Mouse (Mus musculus) stomach, embryonic 16.5 days (tissue): ENCODE data around the gene Cmtm2b. TPM values are rescaled to one million over a fixed set of nuclear protein-coding genes. Genes with fewer than 3 reads are reported as not detected.
A peak's percentile ranks its signal among the peaks of the same experiment; 100 is the strongest.

ENCODE experiments used
- ATAC-seq: fragments of 200-750 bp; cut with Nextera tagmentation; 2 replicates; pipeline ENCODE4 v1.8.0; 2017; ENCODE audit warnings: moderate number of reproducible peaks, moderate TSS enrichment; ENCODE audit not compliant: insufficient read depth, low FRiP score
- H3K27ac ChIP-seq: fragments of 300-500 bp; sonication (generic); 2 replicates; pipeline ENCODE4 v1.5.1; 2014; ENCODE audit warnings: low read length
- H3K27me3 ChIP-seq: fragments of 300-500 bp; sonication (generic); 2 replicates; pipeline ENCODE4 v1.6.1; 2014; ENCODE audit warnings: low read length, control low read depth, mixed read lengths; ENCODE audit not compliant: control insufficient read depth, insufficient read depth
- H3K36me3 ChIP-seq: fragments of 300-500 bp; sonication (generic); 2 replicates; pipeline ENCODE4 v1.6.1; 2014; ENCODE audit warnings: low read length; ENCODE audit not compliant: control insufficient read depth, insufficient read depth
- H3K4me1 ChIP-seq: fragments of 300-500 bp; sonication (generic); 2 replicates; pipeline ENCODE4 v1.6.1; 2014; ENCODE audit warnings: low read length, control low read depth, mixed read lengths; ENCODE audit not compliant: control insufficient read depth, insufficient read depth
- H3K4me2 ChIP-seq: fragments of 300-500 bp; sonication (generic); 2 replicates; pipeline ENCODE4 v1.6.1; 2014; ENCODE audit warnings: low read depth, low read length, mixed read lengths
- H3K4me3 ChIP-seq: fragments of 300-500 bp; sonication (generic); replicated peaks from 2 replicates; pipeline ENCODE4 v1.5.1; 2014; ENCODE audit warnings: mild to moderate bottlenecking, low read length
- H3K9ac ChIP-seq: fragments of 300-500 bp; sonication (generic); 2 replicates; pipeline ENCODE4 v1.6.1; 2014; ENCODE audit warnings: low read length
- H3K9me3 ChIP-seq: fragments of 300-500 bp; sonication (generic); replicated peaks from 2 replicates; pipeline ENCODE4 v1.6.1; 2016; ENCODE audit warnings: low read length, control low read depth; ENCODE audit not compliant: control insufficient read depth
- WGBS: fragments of 180-500 bp; shearing (Covaris S2); extraction: QIAGEN DNeasy Blood & Tissue Kit; methylation state at CpG from one replicate; pipeline ENCODE4 v1.1.7; 2014; 5-methylcytosine and 5-hydroxymethylcytosine counted together
- polyA plus RNA-seq: library from polyadenylated mRNA; unstranded; fragments of >200 nt; fragmentation: Nextera tagmentation; extraction: Ambion mirVana; gene quantifications from 2 replicates; pipeline ENCODE4 v1.2.1, GENCODE M21; 2015

The Cmtm2b gene
- polyA plus RNA-seq, 1 experiment from 2014 or later = not detected

DNA sequence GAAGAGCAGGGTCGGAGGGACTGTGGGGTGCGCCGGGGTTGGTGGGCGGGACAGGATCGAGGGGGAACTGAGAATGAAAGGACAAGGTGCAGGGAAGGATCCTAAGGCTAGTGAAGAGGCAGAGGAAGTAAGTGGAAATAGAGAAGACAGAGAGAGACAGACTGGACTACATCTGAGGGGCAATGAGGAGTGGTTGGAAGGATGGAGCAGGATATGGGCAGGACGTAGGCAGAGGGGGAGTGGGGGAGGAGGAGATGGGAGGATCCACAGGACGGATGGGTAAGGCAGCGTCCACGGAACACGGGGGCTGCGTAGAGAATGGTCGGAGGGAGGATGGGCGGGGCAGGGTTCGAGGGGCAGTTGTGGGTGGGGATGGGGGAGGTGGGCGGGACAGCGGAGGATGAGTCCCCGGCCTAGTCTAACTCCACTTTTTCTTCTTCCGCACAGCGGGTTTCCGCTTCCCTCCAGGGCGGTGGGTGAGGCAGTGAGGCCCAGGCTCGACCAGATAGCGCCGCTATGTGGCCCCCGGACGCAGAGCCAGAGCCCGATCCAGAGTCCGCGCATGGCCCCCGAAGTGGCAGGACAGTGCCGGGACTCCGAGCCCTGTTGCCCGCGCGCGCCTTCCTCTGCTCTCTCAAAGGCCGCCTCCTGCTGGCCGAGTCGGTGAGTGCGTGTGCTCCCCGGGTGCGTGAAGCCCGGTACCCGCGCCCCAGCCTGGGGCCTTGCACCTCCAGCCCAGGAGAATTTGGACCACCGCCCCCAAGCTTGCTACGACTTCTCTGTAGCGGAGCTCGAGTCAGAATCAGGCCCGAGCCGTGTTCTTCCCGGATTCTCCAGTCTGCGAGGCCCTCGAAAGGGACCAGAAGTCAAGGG is 18.4 kb downstream of the Cmtm2b start:
- Histone ChIP-seq H3K4me2 (peak overlapping the region; percentile 76), H3K9ac (peak overlapping the region; percentile 91), H3K27me3 (no peaks in the 10 kb centered on the region), H3K4me1 (peaks cover 9% of the 10 kb centered on the region; the same call in 1 of the 2 replicates), H3K27ac (peak overlapping the region; percentile 87), H3K4me3 (peak overlapping the region; percentile 72), H3K36me3 (no peaks in the 10 kb centered on the region), H3K9me3 (no peaks in the 10 kb centered on the region)
- ATAC-seq = peak; percentile 83
- WGBS = under 1% methylated on average over 51 of the region's 54 CpGs

DNA sequence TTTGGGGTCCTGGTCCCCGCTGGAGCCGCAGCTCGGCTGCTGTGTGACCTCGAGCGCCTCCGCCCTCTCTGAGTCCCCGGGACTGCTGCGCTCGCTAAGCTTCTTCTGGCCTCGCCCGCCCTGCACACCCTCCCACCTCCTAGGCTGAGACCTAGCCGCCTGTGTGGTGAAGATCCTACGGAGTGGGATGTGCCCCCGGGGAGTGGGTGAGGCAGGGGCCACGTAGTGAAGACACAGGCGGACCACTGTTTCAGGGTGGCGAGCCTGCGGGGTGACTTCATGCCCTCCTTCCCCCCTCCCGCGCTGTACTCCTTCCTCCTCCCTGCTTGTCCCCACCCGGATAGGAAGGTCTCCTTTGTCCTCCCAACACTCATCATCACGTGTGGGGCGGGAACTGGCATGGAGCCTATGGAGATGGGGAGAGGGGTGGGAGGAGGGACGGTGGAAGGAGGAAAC is 19.1 kb downstream of the Cmtm2b start:
- Histone ChIP-seq H3K4me2 (peak overlapping the region; percentile 76), H3K4me1 (peaks cover 9% of the 10 kb centered on the region; the same call in 1 of the 2 replicates), H3K36me3 (no peaks in the 10 kb centered on the region; the same call in 1 of the 2 replicates), H3K4me3 (peak overlapping the region; percentile 72), H3K9ac (peak overlapping the region; percentile 91), H3K9me3 (no peaks in the 10 kb centered on the region), H3K27ac (peak overlapping the region; percentile 87), H3K27me3 (no peaks in the 10 kb centered on the region)
- WGBS = 0% methylated on average over 24 of the region's 24 CpGs
- ATAC-seq = peak; percentile 65

DNA sequence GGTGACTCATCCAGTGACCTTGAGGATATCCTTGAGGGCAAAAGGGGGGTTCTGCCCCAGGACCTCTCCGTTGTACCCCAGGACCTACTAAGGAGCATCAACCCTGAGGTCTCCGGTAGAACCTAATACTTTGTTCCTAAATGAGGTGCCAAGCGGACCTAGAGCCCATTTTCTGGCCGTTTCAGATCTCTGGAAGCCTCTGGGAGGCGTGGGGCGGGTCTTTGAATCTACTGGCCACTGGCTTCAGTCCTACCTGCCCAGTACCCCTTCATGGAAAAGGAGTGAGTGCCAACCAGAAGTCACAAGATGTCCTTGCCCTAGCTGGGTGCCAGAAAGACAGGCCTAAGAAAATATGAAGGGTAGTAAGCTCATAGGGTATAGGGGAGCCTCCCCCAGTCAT is 19.6 kb downstream of the Cmtm2b start:
- Histone ChIP-seq H3K27me3 (no peaks in the 10 kb centered on the region), H3K4me3 (peak overlapping the region; percentile 72), H3K4me1 (peaks cover 9% of the 10 kb centered on the region; the same call in 1 of the 2 replicates), H3K9ac (peak overlapping the region; percentile 91), H3K36me3 (no peaks in the 10 kb centered on the region; the same call in 1 of the 2 replicates), H3K4me2 (peak overlapping the region; percentile 76), H3K27ac (peak overlapping the region; percentile 56), H3K9me3 (no peaks in the 10 kb centered on the region)
- no peak for ATAC-seq
- 46% methylated on average over 6 of the region's 6 CpGs for WGBS

DNA sequence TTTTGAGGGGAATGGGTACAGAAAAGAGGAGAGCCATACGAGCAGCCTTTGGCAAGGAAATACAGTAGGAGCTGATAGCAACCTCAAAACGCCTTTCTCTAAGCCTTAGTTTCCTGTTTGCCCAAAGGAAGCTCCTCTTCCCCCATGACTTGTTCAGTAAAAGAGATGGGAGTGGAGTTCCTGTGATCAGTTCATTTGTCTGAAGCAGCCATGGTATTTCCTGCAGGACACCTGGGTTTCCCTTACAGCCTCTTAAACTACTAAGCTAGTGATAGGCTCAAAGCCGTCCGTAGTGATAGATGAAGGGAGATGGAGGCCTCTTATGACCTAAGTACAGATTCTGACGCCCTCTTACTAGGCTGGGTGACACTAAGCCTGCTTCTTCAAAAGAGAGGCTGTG is 20.4 kb downstream of the Cmtm2b start:
- 68% methylated on average over 5 of the region's 5 CpGs for WGBS
- Histone ChIP-seq H3K27ac (no peak overlapping the region), H3K27me3 (no peaks in the 10 kb centered on the region), H3K9ac (no peak overlapping the region), H3K9me3 (no peaks in the 10 kb centered on the region), H3K36me3 (no peaks in the 10 kb centered on the region; the same call in 1 of the 2 replicates), H3K4me2 (no peak overlapping the region), H3K4me1 (peaks cover 9% of the 10 kb centered on the region; the same call in 1 of the 2 replicates), H3K4me3 (no peak overlapping the region)
- ATAC-seq = no peak

DNA sequence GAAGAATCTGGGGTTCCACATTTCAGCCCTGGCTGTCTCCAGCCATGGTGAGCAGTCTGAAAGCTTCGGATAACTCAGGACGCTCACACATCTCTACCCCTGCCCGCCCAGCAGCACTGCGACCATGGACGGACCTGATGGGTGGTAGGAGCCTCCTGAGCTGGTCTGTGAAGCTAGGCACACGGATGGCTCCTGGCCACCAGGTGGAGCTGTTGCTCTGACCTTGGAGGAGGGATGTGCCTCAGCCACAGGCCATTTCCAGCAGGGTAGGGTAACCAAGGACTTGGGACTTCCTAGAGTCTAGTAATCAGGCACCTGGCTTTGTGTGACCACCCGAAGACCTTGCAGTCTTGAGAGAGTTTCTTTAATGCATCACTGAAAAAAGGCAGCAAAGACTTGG is 21.9 kb downstream of the Cmtm2b start:
- ATAC-seq = no peak
- H3K4me1 ChIP-seq = peaks cover 9% of the 10 kb centered on the region; the same call in 1 of the 2 replicates
- H3K4me3 ChIP-seq = no peak overlapping the region
- no peak overlapping the region for H3K4me2 ChIP-seq
- H3K9me3 ChIP-seq = no peaks in the 10 kb centered on the region
- 0 out of 2 replicates have a peak overlapping the region, but pooled peaks have one; percentile 32 for H3K9ac ChIP-seq
- H3K36me3 ChIP-seq = no peaks in the 10 kb centered on the region; the same call in 1 of the 2 replicates
- H3K27ac ChIP-seq = 0 out of 2 replicates have a peak overlapping the region, but pooled peaks have one; percentile 20
- H3K27me3 ChIP-seq = no peaks in the 10 kb centered on the region
- WGBS = 14% methylated on average over 7 of the region's 7 CpGs

DNA sequence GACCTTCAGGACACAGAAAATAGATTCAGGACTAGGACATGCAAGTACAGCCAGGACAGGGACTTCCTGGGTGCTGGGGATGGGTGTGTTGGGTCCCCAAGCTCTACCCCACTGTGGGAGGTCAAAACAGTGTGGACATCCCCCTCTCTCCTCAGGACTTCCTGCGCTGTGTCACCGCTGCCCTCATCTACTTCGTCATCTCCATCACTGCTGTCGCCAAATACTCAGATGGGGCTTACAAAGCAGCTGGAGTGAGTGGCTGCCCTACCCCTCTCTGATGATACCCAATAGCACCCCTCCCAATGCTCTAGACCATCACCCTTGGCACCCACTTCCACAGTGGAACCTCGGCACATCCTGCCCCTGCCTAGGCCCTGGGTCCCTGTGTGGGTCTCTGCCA is 22.6 kb downstream of the Cmtm2b start:
- H3K9me3 ChIP-seq = no peaks in the 10 kb centered on the region
- no peaks in the 10 kb centered on the region; the same call in 1 of the 2 replicates for H3K36me3 ChIP-seq
- WGBS = 79% methylated on average over 5 of the region's 5 CpGs
- H3K4me3 ChIP-seq = no peak overlapping the region
- H3K27me3 ChIP-seq = no peaks in the 10 kb centered on the region
- H3K9ac ChIP-seq = no peak overlapping the region
- H3K4me2 ChIP-seq = no peak overlapping the region
- peaks cover 9% of the 10 kb centered on the region; the same call in 1 of the 2 replicates for H3K4me1 ChIP-seq
- no peak for ATAC-seq
- no peak overlapping the region for H3K27ac ChIP-seq

DNA sequence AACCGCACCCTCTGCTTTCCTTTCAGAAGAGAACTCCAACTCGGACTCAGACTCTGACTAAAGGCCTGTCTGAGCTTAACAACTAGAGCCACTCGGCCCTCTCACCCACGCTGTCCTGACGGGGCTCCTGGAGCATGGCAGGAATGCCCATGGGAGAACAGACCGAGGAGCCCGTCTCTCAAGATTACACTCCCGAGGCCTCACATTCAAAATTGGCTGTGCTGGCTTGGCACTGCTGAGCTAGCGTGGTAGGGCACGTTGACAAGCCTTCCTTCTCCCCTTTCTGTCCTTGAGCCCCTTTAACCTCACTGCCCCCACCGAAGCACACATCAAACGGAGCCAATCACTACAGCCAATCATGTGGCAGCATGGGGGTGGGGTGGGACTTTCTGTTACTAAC is 24.7 kb downstream of the Cmtm2b start:
- H3K36me3 ChIP-seq = no peaks in the 10 kb centered on the region; the same call in 1 of the 2 replicates
- no peak for ATAC-seq

DNA sequence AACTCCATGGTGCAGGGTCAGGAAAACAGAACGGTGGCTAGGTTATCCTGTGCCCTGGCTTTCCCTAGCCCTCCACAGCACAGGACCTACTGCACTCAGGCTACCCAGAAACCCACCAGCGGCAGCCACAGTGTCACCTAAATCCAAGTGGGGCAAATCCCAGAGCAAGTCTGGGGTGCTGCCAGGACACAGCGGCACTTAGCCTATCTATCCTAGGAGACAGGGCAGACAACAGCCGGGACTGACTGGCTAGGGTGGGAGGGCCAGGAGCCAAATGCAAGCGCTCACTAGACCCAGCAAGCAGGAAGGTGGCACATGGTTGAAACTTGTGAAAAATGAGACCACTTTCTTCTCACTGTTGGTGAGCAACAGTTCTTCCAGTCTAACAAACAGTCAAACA is 26.9 kb downstream of the Cmtm2b start:
- Histone ChIP-seq H3K9me3 (no peaks in the 10 kb centered on the region), H3K27me3 (no peaks in the 10 kb centered on the region), H3K36me3 (no peaks in the 10 kb centered on the region; the same call in 1 of the 2 replicates), H3K27ac (no peak overlapping the region), H3K4me1 (peaks cover 3% of the 10 kb centered on the region; the same call in 1 of the 2 replicates), H3K4me2 (no peak overlapping the region), H3K9ac (no peak overlapping the region), H3K4me3 (no peak overlapping the region)
- no peak for ATAC-seq
- 74% methylated on average over 5 of the region's 5 CpGs for WGBS

More for the DNA sequence above, 24.7 kb downstream of the Cmtm2b start:
- no peak overlapping the region for H3K27ac ChIP-seq
- no peaks in the 10 kb centered on the region for H3K27me3 ChIP-seq
- WGBS = 61% methylated on average over 12 of the region's 12 CpGs
- no peak overlapping the region for H3K4me3 ChIP-seq
- no peak overlapping the region for H3K4me2 ChIP-seq
- H3K4me1 ChIP-seq = peaks cover 6% of the 10 kb centered on the region; the same call in 1 of the 2 replicates
- no peak overlapping the region for H3K9ac ChIP-seq
- no peaks in the 10 kb centered on the region for H3K9me3 ChIP-seq

DNA sequence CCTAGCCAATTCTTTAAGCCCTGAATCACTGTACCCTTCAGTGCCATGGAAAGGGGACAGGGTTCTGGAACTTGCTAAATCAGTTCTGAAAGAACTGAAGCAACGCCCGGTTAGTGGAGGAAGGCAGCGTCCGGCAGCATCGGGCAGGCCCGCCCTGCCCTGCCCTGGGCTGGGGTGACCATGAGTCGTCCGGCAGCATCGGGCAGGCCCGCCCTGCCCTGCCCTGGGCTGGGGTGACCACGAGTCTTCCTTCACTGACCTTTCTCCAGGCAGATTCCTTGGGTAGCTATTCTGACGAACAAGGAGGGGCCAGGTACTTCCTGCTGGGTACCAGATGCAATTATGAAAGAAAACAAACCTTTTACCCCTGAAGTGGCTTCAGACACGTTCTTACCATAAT is 28.0 kb downstream of the Cmtm2b start:
- H3K36me3 ChIP-seq = no peaks in the 10 kb centered on the region; the same call in 1 of the 2 replicates

More for the DNA sequence above, 28.0 kb downstream of the Cmtm2b start:
- Histone ChIP-seq H3K9me3 (no peaks in the 10 kb centered on the region), H3K4me1 (no peaks in the 10 kb centered on the region), H3K4me3 (no peak overlapping the region), H3K27ac (no peak overlapping the region; the same call in 1 of the 2 replicates), H3K27me3 (no peaks in the 10 kb centered on the region), H3K9ac (no peak overlapping the region), H3K4me2 (no peak overlapping the region)
- ATAC-seq = no peak; the same call in 1 of the 2 replicates
- 65% methylated on average over 13 of the region's 13 CpGs for WGBS
